Mouse (Mus musculus): ENCODE results near the gene Abcc1. TPM values are rescaled to one million over a fixed set of nuclear protein-coding genes. Genes with fewer than 3 reads are reported as not detected.

Abcc1 gene
- polyA plus RNA-seq, 1 experiment from 2014 or later, result 3.7 TPM

DNA sequence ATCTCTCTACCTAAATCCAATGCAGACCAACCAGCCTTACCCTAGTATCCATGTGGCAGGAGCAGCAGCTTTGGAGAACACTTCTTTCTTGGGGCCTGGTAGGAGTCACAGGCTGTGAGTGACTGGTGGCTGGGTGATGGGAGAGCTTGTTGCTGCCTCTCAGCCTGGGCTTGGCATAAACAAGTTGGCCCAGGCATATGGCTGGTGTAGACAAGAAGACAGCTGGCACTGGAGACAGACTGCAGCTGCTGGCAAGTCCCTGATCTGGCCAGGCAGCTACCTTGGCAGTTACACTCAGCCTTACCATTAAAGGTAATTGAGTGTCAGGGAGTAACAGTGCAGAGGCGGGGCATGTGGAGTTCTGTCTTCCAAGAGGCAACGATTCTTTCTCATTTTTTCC lies 16.0 kb downstream of the Abcc1 start:
- 73% methylated on average over 2 of the region's 2 CpGs for WGBS
- Histone ChIP-seq H3K27ac (replicated peaks) (no peak overlapping the region), H3K4me1 (peaks cover 9% of the 10 kb centered on the region)

DNA sequence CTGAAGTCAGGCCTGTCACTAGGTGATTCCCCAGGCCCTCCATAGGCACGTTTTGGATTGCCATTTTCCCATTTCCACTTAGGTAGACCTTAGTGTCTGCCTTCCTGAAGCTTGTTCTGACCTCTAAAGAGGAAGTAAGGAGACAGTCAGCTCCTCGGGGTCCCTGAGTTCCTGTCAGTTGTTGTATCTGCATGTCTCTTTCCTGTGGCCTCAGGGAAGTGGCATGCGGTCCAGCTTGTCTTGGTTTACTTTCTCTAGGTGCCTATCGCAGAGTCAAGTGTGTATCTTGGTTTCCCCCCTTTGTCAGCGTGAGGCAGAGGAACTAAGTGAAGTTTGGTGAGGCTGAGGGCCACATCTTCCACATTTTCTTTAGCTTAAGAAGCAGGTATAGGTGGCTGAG lies 17.3 kb downstream of the Abcc1 start:
- no peaks in the 10 kb centered on the region for H3K9me3 ChIP-seq
- H3K4me1 ChIP-seq, result no peaks in the 10 kb centered on the region
- 56% methylated on average over 5 of the region's 5 CpGs for WGBS
- no peaks in the 10 kb centered on the region for H3K36me3 ChIP-seq
- H3K27ac ChIP-seq (replicated peaks), result no peak overlapping the region
- ATAC-seq (ENCODE audit: extremely low read depth, insufficient number of reproducible peaks, low FRiP score, low TSS enrichment), result no peak
- H3K9ac ChIP-seq, result no peak overlapping the region
- H3K27me3 ChIP-seq (replicated peaks), result no peaks in the 10 kb centered on the region; the same call in 1 of the 2 replicates
- H3K4me3 ChIP-seq, result no peak overlapping the region
- H3K4me2 ChIP-seq, result no peak overlapping the region

More for the DNA sequence above, 16.0 kb downstream of the Abcc1 start:
- Histone ChIP-seq H3K9me3 (no peaks in the 10 kb centered on the region), H3K27me3 (replicated peaks) (no peaks in the 10 kb centered on the region; the same call in 1 of the 2 replicates), H3K4me2 (no peak overlapping the region), H3K36me3 (no peaks in the 10 kb centered on the region), H3K4me3 (no peak overlapping the region), H3K9ac (no peak overlapping the region)
- ATAC-seq (ENCODE audit: extremely low read depth, insufficient number of reproducible peaks, low FRiP score, low TSS enrichment), result no peak

- Histone ChIP-seq H3K4me3 (no peak overlapping the region), H3K27ac (replicated peaks) (no peak overlapping the region), H3K36me3 (no peaks in the 10 kb centered on the region), H3K4me1 (no peaks in the 10 kb centered on the region), H3K27me3 (replicated peaks) (no peaks in the 10 kb centered on the region; the same call in 1 of the 2 replicates), H3K9ac (no peak overlapping the region), H3K4me2 (no peak overlapping the region), H3K9me3 (no peaks in the 10 kb centered on the region)
- WGBS, result 78% methylated on average over 7 of the region's 7 CpGs
- no peak for ATAC-seq (ENCODE audit: extremely low read depth, insufficient number of reproducible peaks, low FRiP score, low TSS enrichment)
These were observed 18.5 kb downstream of the Abcc1 start for GRCm38 (mm10) chr16:14379888-14380287.

GRCm38 (mm10) chr16:14381061-14381665 lies 19.8 kb downstream of the Abcc1 start:
- H3K4me1 ChIP-seq, result no peaks in the 10 kb centered on the region

DNA sequence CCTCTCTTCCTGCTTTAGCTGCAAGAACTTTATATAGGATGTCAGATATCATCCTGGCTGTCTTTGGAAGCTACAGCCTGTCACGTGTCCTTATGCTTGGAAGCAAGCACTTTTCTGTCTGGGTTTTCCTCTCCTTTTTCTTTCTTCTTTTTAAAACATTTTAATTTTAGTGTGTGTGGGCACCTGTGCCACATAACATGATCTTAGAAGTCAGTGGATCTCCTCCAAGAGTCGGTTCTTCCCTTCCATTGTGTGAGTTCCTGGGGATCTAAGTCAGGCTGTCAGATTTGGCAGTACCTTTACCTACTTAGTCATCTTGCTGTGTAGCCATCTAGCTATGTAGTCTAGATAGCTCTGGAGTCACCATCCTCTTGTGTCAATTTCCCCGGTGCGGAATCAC lies 37.9 kb downstream of the Abcc1 start:
- Histone ChIP-seq H3K27ac (replicated peaks) (no peak overlapping the region), H3K36me3 (no peaks in the 10 kb centered on the region), H3K4me3 (no peak overlapping the region), H3K9me3 (no peaks in the 10 kb centered on the region), H3K4me2 (no peak overlapping the region), H3K9ac (no peak overlapping the region), H3K4me1 (no peaks in the 10 kb centered on the region), H3K27me3 (replicated peaks) (no peaks in the 10 kb centered on the region)
- 83% methylated on average over 4 of the region's 4 CpGs for WGBS
- no peak for ATAC-seq (ENCODE audit: extremely low read depth, insufficient number of reproducible peaks, low FRiP score, low TSS enrichment)

More at GRCm38 (mm10) chr16:14381061-14381665, 19.8 kb downstream of the Abcc1 start:
- no peak overlapping the region for H3K4me3 ChIP-seq
- no peak for ATAC-seq (ENCODE audit: extremely low read depth, insufficient number of reproducible peaks, low FRiP score, low TSS enrichment)
- no peaks in the 10 kb centered on the region for H3K36me3 ChIP-seq
- no peaks in the 10 kb centered on the region; the same call in 1 of the 2 replicates for H3K27me3 ChIP-seq (replicated peaks)
- H3K4me2 ChIP-seq, result no peak overlapping the region
- H3K27ac ChIP-seq (replicated peaks), result no peak overlapping the region
- H3K9me3 ChIP-seq, result no peaks in the 10 kb centered on the region
- H3K9ac ChIP-seq, result no peak overlapping the region

- no peak for ATAC-seq (ENCODE audit: extremely low read depth, insufficient number of reproducible peaks, low FRiP score, low TSS enrichment)
- 80% methylated on average over 2 of the region's 2 CpGs for WGBS
- Histone ChIP-seq H3K27ac (replicated peaks) (no peak overlapping the region), H3K36me3 (peaks cover 9% of the 10 kb centered on the region; the same call in 1 of the 2 replicates), H3K4me3 (no peak overlapping the region), H3K9ac (no peak overlapping the region), H3K9me3 (no peaks in the 10 kb centered on the region), H3K27me3 (replicated peaks) (no peaks in the 10 kb centered on the region), H3K4me1 (no peaks in the 10 kb centered on the region), H3K4me2 (no peak overlapping the region)
These were observed 42.1 kb downstream of the Abcc1 start for GRCm38 (mm10) chr16:14403507-14403906.

GRCm38 (mm10) chr16:14405636-14406035 lies 44.3 kb downstream of the Abcc1 start:
- H3K9ac ChIP-seq, result no peak overlapping the region
- H3K4me1 ChIP-seq, result no peaks in the 10 kb centered on the region
- H3K4me2 ChIP-seq, result no peak overlapping the region
- no peak overlapping the region for H3K27ac ChIP-seq (replicated peaks)
- no peak overlapping the region for H3K4me3 ChIP-seq
- H3K36me3 ChIP-seq, result peaks cover 9% of the 10 kb centered on the region; the same call in 1 of the 2 replicates
- H3K27me3 ChIP-seq (replicated peaks), result no peaks in the 10 kb centered on the region
- H3K9me3 ChIP-seq, result no peaks in the 10 kb centered on the region
- WGBS, result 88% methylated on average over 6 of the region's 6 CpGs
- ATAC-seq (ENCODE audit: extremely low read depth, insufficient number of reproducible peaks, low FRiP score, low TSS enrichment), result no peak

DNA sequence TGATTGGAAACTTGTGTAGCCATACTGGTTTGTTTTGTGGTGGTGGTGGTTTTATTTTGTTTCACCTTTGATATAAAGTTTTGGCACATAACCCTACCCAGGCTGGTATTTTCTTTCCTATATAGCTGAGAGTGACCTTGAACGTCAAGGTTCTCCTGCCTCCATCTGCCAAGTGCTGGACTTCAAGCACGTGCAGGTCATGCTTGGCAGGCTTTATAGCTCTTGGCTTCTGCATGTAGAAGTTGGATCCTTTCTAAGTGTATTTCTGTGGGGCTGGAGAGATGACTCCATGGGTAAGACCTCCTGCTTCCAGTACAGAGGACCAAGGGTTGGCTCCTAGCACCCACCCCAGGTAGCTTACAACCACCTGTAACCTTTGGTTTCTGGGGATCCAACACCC lies 47.8 kb downstream of the Abcc1 start:
- Histone ChIP-seq H3K27ac (replicated peaks) (no peak overlapping the region), H3K9ac (no peak overlapping the region), H3K4me3 (no peak overlapping the region), H3K4me2 (no peak overlapping the region), H3K27me3 (replicated peaks) (no peaks in the 10 kb centered on the region), H3K9me3 (no peaks in the 10 kb centered on the region), H3K36me3 (peaks cover 9% of the 10 kb centered on the region; the same call in 1 of the 2 replicates), H3K4me1 (no peaks in the 10 kb centered on the region)
- no peak for ATAC-seq (ENCODE audit: extremely low read depth, insufficient number of reproducible peaks, low FRiP score, low TSS enrichment)
- WGBS, result 83% methylated on average over 2 of the region's 2 CpGs

DNA sequence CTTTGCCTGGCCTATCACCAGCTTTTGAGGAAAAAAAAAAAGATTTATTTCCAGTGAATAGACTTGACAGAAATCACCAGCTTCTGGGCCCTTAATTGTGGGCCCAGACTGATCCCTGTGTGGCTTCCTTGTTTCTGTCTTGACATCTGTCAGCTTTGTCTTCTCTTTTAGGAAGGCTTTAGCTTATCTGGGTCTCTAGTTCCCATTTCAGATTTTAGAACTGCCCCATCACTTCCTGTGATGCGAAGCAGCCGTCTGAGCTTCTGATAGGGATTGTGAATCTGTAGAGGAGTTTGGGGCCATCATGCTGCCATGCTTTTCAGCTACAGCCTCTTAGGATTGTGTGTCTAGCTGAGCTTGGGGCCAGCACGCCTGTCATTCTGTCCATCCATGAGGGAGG lies 48.4 kb downstream of the Abcc1 start:
- H3K27ac ChIP-seq (replicated peaks), result no peak overlapping the region
- no peaks in the 10 kb centered on the region for H3K9me3 ChIP-seq
- H3K27me3 ChIP-seq (replicated peaks), result no peaks in the 10 kb centered on the region
- ATAC-seq (ENCODE audit: extremely low read depth, insufficient number of reproducible peaks, low FRiP score, low TSS enrichment), result no peak
- H3K4me2 ChIP-seq, result no peak overlapping the region
- WGBS, result 67% methylated on average over 3 of the region's 3 CpGs
- no peak overlapping the region for H3K9ac ChIP-seq
- H3K36me3 ChIP-seq, result peaks cover 9% of the 10 kb centered on the region; the same call in 1 of the 2 replicates
- no peaks in the 10 kb centered on the region for H3K4me1 ChIP-seq
- no peak overlapping the region for H3K4me3 ChIP-seq

DNA sequence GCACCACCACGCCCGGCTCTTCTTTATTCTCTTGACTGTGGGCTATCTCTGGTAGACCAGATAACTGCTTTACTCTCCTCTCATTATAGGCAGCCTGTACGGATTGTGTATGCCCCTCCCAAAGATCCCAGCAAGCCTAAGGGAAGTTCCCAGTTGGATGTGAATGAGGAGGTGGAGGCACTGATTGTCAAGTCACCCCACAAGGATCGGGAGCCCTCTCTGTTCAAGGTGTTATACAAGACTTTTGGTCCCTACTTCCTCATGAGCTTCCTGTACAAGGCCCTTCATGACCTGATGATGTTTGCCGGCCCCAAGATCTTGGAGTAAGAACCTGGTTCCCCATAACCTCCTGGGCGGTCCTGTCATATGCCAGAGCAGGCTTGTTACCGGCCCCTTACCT lies 49.3 kb downstream of the Abcc1 start:
- Histone ChIP-seq H3K27ac (replicated peaks) (no peak overlapping the region), H3K9ac (no peak overlapping the region), H3K36me3 (peaks cover 4% of the 10 kb centered on the region; the same call in 1 of the 2 replicates), H3K4me3 (no peak overlapping the region), H3K4me2 (no peak overlapping the region), H3K4me1 (no peaks in the 10 kb centered on the region), H3K9me3 (no peaks in the 10 kb centered on the region), H3K27me3 (replicated peaks) (no peaks in the 10 kb centered on the region)
- 85% methylated on average over 7 of the region's 7 CpGs for WGBS
- no peak for ATAC-seq (ENCODE audit: extremely low read depth, insufficient number of reproducible peaks, low FRiP score, low TSS enrichment)

DNA sequence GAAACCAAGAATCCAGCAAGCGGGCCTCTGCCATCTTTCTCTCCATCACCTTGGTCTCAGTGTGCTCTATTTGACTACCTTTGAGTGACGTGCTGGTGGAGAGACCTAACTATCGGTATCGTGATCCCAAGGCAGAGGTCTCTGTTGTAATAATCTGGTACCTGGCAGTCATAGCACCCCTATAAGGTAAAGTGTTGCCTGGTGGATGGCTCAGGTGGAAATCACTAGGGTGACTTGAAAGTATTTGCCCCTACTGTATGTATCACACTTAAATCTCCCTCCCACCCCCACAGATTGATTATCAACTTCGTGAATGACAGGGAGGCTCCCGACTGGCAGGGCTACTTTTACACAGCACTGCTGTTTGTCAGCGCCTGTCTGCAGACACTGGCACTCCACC lies 49.8 kb downstream of the Abcc1 start:
- no peak for ATAC-seq (ENCODE audit: extremely low read depth, insufficient number of reproducible peaks, low FRiP score, low TSS enrichment)
- Histone ChIP-seq H3K4me3 (no peak overlapping the region), H3K27me3 (replicated peaks) (no peaks in the 10 kb centered on the region), H3K36me3 (peaks cover 4% of the 10 kb centered on the region; the same call in 1 of the 2 replicates), H3K4me2 (no peak overlapping the region), H3K27ac (replicated peaks) (no peak overlapping the region), H3K9me3 (no peaks in the 10 kb centered on the region), H3K4me1 (no peaks in the 10 kb centered on the region), H3K9ac (no peak overlapping the region)
- WGBS, result 76% methylated on average over 7 of the region's 7 CpGs

- no peaks in the 10 kb centered on the region for H3K36me3 ChIP-seq
- H3K4me3 ChIP-seq, result no peak overlapping the region
- no peak overlapping the region for H3K27ac ChIP-seq (replicated peaks)
- H3K27me3 ChIP-seq (replicated peaks), result no peaks in the 10 kb centered on the region
- H3K9me3 ChIP-seq, result no peaks in the 10 kb centered on the region
- 84% methylated on average over 5 of the region's 5 CpGs for WGBS
- no peak overlapping the region for H3K4me2 ChIP-seq
- H3K4me1 ChIP-seq, result no peaks in the 10 kb centered on the region
- no peak for ATAC-seq (ENCODE audit: extremely low read depth, insufficient number of reproducible peaks, low FRiP score, low TSS enrichment)
- no peak overlapping the region for H3K9ac ChIP-seq
These were observed 51.2 kb downstream of the Abcc1 start for GRCm38 (mm10) chr16:14412551-14412950.
